Mouse (Mus musculus) Patski (cell line): ENCODE data around the gene Tmem26. TPM values are rescaled to one million over a fixed set of nuclear protein-coding genes. Genes with fewer than 3 reads are reported as not detected.
A peak's percentile ranks its signal among the peaks of the same experiment; 100 is the strongest.

Experiments
- ATAC-seq: fragments of 100-300 bp; one replicate; pipeline ENCODE4 v1.8.0; 2021
- CTCF ChIA-PET: fragments of 350-600 bp; sonication (Branson Sonifier 250); formaldehyde crosslinking; loops from one replicate; lab custom pipeline; 2022; ENCODE audit warnings: inconsistent platforms; lab: Charles Lee
- POLR2A ChIA-PET: fragments of 350-600 bp; sonication (Branson Sonifier 250); formaldehyde crosslinking; loops from one replicate; lab custom pipeline; 2022; ENCODE audit warnings: antibody characterized with exemption, inconsistent platforms; lab: Charles Lee
- DNase-seq: peaks from one replicate; pipeline ENCODE4 v3.0.0-alpha.2; 2011; ENCODE audit warnings: low read depth, low spot score
- H3K27me3 ChIP-seq: fragments of 371-371 bp; one replicate; pipeline ENCODE4 v1.5.1; 2021
- CTCF ChIP-seq: fragments of 100-300 bp; IDR thresholded peaks from one replicate; pipeline ENCODE4 v1.5.1; 2021
- in situ Hi-C: fragments of 300-500 bp; cut with MboI; formaldehyde crosslinking; loops from 3 replicates; pipeline ENCODE4 v1.11.1; 2018; ENCODE audit warnings: low pct_unique_long_range_greater_than_20kb, mixed read lengths
- polyA plus RNA-seq: library from polyadenylated mRNA; unstranded; gene quantifications from one replicate; pipeline ENCODE4 v1.2.3, GENCODE M21; 2021

Tmem26 gene
- polyA plus RNA-seq, 1 experiment from 2014 or later, result not detected

GRCm38 (mm10) chr10:68810958-68811357, 87.5 kb downstream of the Tmem26 start:
- peak; percentile 22 for TF ChIP-seq CTCF
- CTCF ChIA-PET, result no interaction called here
- DNase-seq (no peak), ATAC-seq (no peak)
- POLR2A ChIA-PET, result no interaction called here
- H3K27me3 ChIP-seq, result no peaks in the 10 kb centered on the region
- in situ Hi-C loops, result no loop called here

- no peak for TF ChIP-seq CTCF
- H3K27me3 ChIP-seq, result no peaks in the 10 kb centered on the region
- DNase-seq (no peak), ATAC-seq (no peak)
- in situ Hi-C loops, result no loop called here
- POLR2A ChIA-PET, result no interaction called here
- CTCF ChIA-PET, result no interaction called here
Observed at GRCm38 (mm10) chr10:68812699-68813098, 89.3 kb downstream of the Tmem26 start.

GRCm38 (mm10) chr10:68817281-68817680, 93.8 kb downstream of the Tmem26 start:
- DNase-seq, result no peak
- no peak for TF ChIP-seq CTCF
- in situ Hi-C loops, result no loop called here
- H3K27me3 ChIP-seq, result no peaks in the 10 kb centered on the region
- ChIA-PET CTCF (no interaction called here), POLR2A (interaction anchor here (0.6 kb wide), 1 partner anchor 107 kb away, joined by 3 read pairs; no protein-coding TSS in a partner anchor)
- no peak for ATAC-seq

- DNase-seq (no peak), ATAC-seq (no peak)
- CTCF ChIA-PET, result no interaction called here
- in situ Hi-C loops, result no loop called here
- H3K27me3 ChIP-seq, result no peaks in the 10 kb centered on the region
- no peak for TF ChIP-seq CTCF
- POLR2A ChIA-PET, result no interaction called here
Observed at GRCm38 (mm10) chr10:68818065-68818759, 94.8 kb downstream of the Tmem26 start.

GRCm38 (mm10) chr10:68824519-68824918, 101.1 kb downstream of the Tmem26 start:
- in situ Hi-C loops, result no loop called here
- POLR2A ChIA-PET, result interaction anchor here (0.6 kb wide), 1 partner anchor 23 kb away, joined by 5 read pairs; no protein-coding TSS in a partner anchor
- CTCF ChIA-PET, result interaction anchor here (1.2 kb wide), 1 partner anchor 15 kb away, joined by 5 read pairs; no protein-coding TSS in a partner anchor
- ATAC-seq (no peak), DNase-seq (peak; percentile 6)
- TF ChIP-seq CTCF, result no peak
- no peaks in the 10 kb centered on the region for H3K27me3 ChIP-seq

Other genes starting within 250 kb of the Tmem26 start
- not detected for gene Cabcoco1, start 181.8 kb upstream of the Tmem26 start, polyA plus RNA-seq